Mouse (Mus musculus): ENCODE data around the gene Itpr3.

- no peak for TF ChIP-seq CTCF (IDR thresholded peaks at IDR 0.05; ENCODE audit: insufficient read depth, low read depth, low read length)
- no peak for TF ChIP-seq POLR2A (IDR thresholded peaks at IDR 0.05; ENCODE audit: insufficient read depth, low read depth, low read length)
Measured at GRCm38 (mm10) chr17:27073126-27073525, 16.0 kb downstream of the Itpr3 start.

All from olfactory bulb, adult 2 months (tissue).